Mouse (Mus musculus) heart, postnatal 0 days (tissue): Measurements from ENCODE around the gene Ackr3. TPM values are rescaled to one million over a fixed set of nuclear protein-coding genes. Genes with fewer than 3 reads are reported as not detected.

ENCODE experiments used
- ATAC-seq: fragments of 200-750 bp; cut with Nextera tagmentation; 2 replicates; pipeline ENCODE4 v1.8.0; 2017; ENCODE audit warnings: low read depth, moderate number of reproducible peaks, moderate library complexity; ENCODE audit not compliant: insufficient read depth
- DNase-seq: peaks from one replicate; pipeline ENCODE4 v3.0.0-alpha.2; 2016; ENCODE audit warnings: low spot score
- H3K27ac ChIP-seq: fragments of 300-500 bp; sonication (generic); 2 replicates; pipeline ENCODE4 v1.5.1; 2014; ENCODE audit warnings: low read depth, mild to moderate bottlenecking
- H3K27me3 ChIP-seq: fragments of 300-500 bp; sonication (generic); 2 replicates; pipeline ENCODE4 v1.6.1; 2014; ENCODE audit warnings: low read length, mixed read lengths; ENCODE audit not compliant: control insufficient read depth, insufficient read depth
- H3K36me3 ChIP-seq: fragments of 300-500 bp; sonication (generic); replicated peaks from 2 replicates; pipeline ENCODE4 v1.6.1; 2014; ENCODE audit warnings: low read length, mixed read lengths; ENCODE audit not compliant: control insufficient read depth, insufficient read depth
- H3K4me1 ChIP-seq: fragments of 300-500 bp; sonication (generic); 2 replicates; pipeline ENCODE4 v1.6.1; 2014; ENCODE audit warnings: antibody characterized with exemption; ENCODE audit not compliant: control insufficient read depth, insufficient read depth
- H3K4me2 ChIP-seq: fragments of 300-500 bp; sonication (generic); 2 replicates; pipeline ENCODE4 v1.6.1; 2014; ENCODE audit warnings: low read depth, mild to moderate bottlenecking, low read length, moderate library complexity
- H3K4me3 ChIP-seq: fragments of 300-500 bp; sonication (generic); 2 replicates; pipeline ENCODE4 v1.5.1; 2014; ENCODE audit warnings: low read depth, low read length
- H3K9ac ChIP-seq: fragments of 300-500 bp; sonication (generic); replicated peaks from 2 replicates; pipeline ENCODE4 v1.6.1; 2014; ENCODE audit warnings: low read depth, low read length, mixed read lengths
- H3K9me3 ChIP-seq: fragments of 300-500 bp; sonication (generic); replicated peaks from 2 replicates; pipeline ENCODE4 v1.6.1; 2016; ENCODE audit warnings: low read length; ENCODE audit not compliant: control insufficient read depth
- CTCF ChIP-seq: IDR thresholded peaks from 2 replicates; pipeline ENCODE4 v1.5.1; 2016; ENCODE audit warnings: antibody characterized with exemption, control low read depth, low read depth
- EP300 ChIP-seq: IDR thresholded peaks from 2 replicates; pipeline ENCODE4 v1.6.1; 2016; ENCODE audit warnings: antibody characterized with exemption, low read depth
- WGBS: fragments of 180-500 bp; shearing (Covaris S2); extraction: QIAGEN DNeasy Blood & Tissue Kit; methylation state at CpG from one replicate; pipeline ENCODE4 v1.1.7; 2014; 5-methylcytosine and 5-hydroxymethylcytosine counted together
- polyA plus RNA-seq: library from polyadenylated mRNA; unstranded; fragments of >200 nt; fragmentation: Nextera tagmentation; extraction: Ambion mirVana; gene quantifications from 2 replicates; pipeline ENCODE4 v1.2.1, GENCODE M21; 2015
- total RNA-seq: library from RNA; depleted of rRNA; stranded (reverse); fragments of >200 nt; gene quantifications from 2 replicates; pipeline ENCODE4 v1.2.3, GENCODE M21; 2014; ENCODE audit warnings: low replicate concordance

The Ackr3 gene
- total and polyA plus RNA-seq, 2 experiments from 2014 or later, result 13.5 to 22.5 TPM

- H3K9me3 ChIP-seq, result no peaks in the 10 kb centered on the region
- H3K4me3 ChIP-seq, result peak overlapping the region; percentile 53
- H3K9ac ChIP-seq, result peak overlapping the region; percentile 45
- WGBS, result 14% methylated on average over 6 of the region's 6 CpGs
- H3K4me1 ChIP-seq, result peaks cover 55% of the 10 kb centered on the region
- no peaks in the 10 kb centered on the region for H3K36me3 ChIP-seq
- H3K27ac ChIP-seq, result 0 out of 2 replicates have a peak overlapping the region, but pooled peaks have one; percentile 13
- H3K27me3 ChIP-seq, result peaks cover 20% of the 10 kb centered on the region
- DNase-seq (peak; percentile 63), ATAC-seq (no peak)
- TF ChIP-seq EP300 (no peak), CTCF (peak; percentile 61)
- H3K4me2 ChIP-seq, result peak overlapping the region; percentile 70
Measured at GRCm38 (mm10) chr1:90205223-90205622, 1.4 kb downstream of the Ackr3 start.

- no peak overlapping the region for H3K27ac ChIP-seq
- peaks cover 11% of the 10 kb centered on the region; the same call in 1 of the 2 replicates for H3K27me3 ChIP-seq
- peaks cover 55% of the 10 kb centered on the region for H3K4me1 ChIP-seq
Measured at GRCm38 (mm10) chr1:90206684-90207083, 2.9 kb downstream of the Ackr3 start.

GRCm38 (mm10) chr1:90207279-90207678, 3.5 kb downstream of the Ackr3 start:
- Histone ChIP-seq H3K4me1 (peaks cover 52% of the 10 kb centered on the region), H3K36me3 (no peaks in the 10 kb centered on the region), H3K27ac (no peak overlapping the region), H3K9me3 (no peaks in the 10 kb centered on the region), H3K4me3 (no peak overlapping the region), H3K4me2 (peak overlapping the region; percentile 47), H3K9ac (no peak overlapping the region), H3K27me3 (peaks cover 11% of the 10 kb centered on the region; the same call in 1 of the 2 replicates)
- TF ChIP-seq EP300, result no peak
- TF ChIP-seq CTCF, result no peak
- DNase-seq, result no peak
- 41% methylated on average over 6 of the region's 6 CpGs for WGBS
- ATAC-seq, result no peak

More at GRCm38 (mm10) chr1:90206684-90207083, 2.9 kb downstream of the Ackr3 start:
- DNase-seq, result no peak
- H3K9me3 ChIP-seq, result no peaks in the 10 kb centered on the region
- TF ChIP-seq CTCF, result no peak
- TF ChIP-seq EP300, result no peak
- 68% methylated on average over 3 of the region's 3 CpGs for WGBS
- H3K4me2 ChIP-seq, result peak overlapping the region; percentile 70
- peak overlapping the region; percentile 53; the same call in 1 of the 2 replicates for H3K4me3 ChIP-seq
- no peaks in the 10 kb centered on the region for H3K36me3 ChIP-seq
- no peak for ATAC-seq
- 0 out of 2 replicates have a peak overlapping the region, but pooled peaks have one; percentile 3 for H3K9ac ChIP-seq

GRCm38 (mm10) chr1:90207739-90208502, 4.1 kb downstream of the Ackr3 start:
- Histone ChIP-seq H3K4me2 (peak overlapping the region; percentile 47), H3K27ac (no peak overlapping the region), H3K9ac (no peak overlapping the region), H3K9me3 (no peaks in the 10 kb centered on the region), H3K4me3 (no peak overlapping the region), H3K27me3 (peaks cover 6% of the 10 kb centered on the region; the same call in 1 of the 2 replicates), H3K4me1 (peaks cover 48% of the 10 kb centered on the region), H3K36me3 (no peaks in the 10 kb centered on the region)
- 46% methylated on average over 6 of the region's 6 CpGs for WGBS
- DNase-seq, result no peak
- TF ChIP-seq CTCF (no peak), EP300 (no peak)
- ATAC-seq, result no peak

- TF ChIP-seq EP300 (no peak), CTCF (no peak)
- ATAC-seq (no peak), DNase-seq (no peak)
- H3K4me2 ChIP-seq, result peak overlapping the region; percentile 47
- no peaks in the 10 kb centered on the region for H3K36me3 ChIP-seq
- H3K9ac ChIP-seq, result no peak overlapping the region
- H3K4me1 ChIP-seq, result peaks cover 46% of the 10 kb centered on the region
- WGBS, result 32% methylated on average over 9 of the region's 9 CpGs
- H3K27me3 ChIP-seq, result 0 out of 2 replicates have a peak, but pooled peaks cover under 1% of the 10 kb centered on the region
- H3K4me3 ChIP-seq, result peak overlapping the region; percentile 13
- H3K9me3 ChIP-seq, result no peaks in the 10 kb centered on the region
- H3K27ac ChIP-seq, result no peak overlapping the region
Measured at GRCm38 (mm10) chr1:90208503-90208860, 4.7 kb downstream of the Ackr3 start.
